Mouse (Mus musculus) monocyte, adult 59 days (primary cell): ENCODE results near the gene Pknox2. TPM values are rescaled to one million over a fixed set of nuclear protein-coding genes. Genes with fewer than 3 reads are reported as not detected.

ENCODE experiments used
- total RNA-seq, 2 experiments: library from RNA; stranded (reverse); gene quantifications; one replicate each; pipeline ENCODE4 v1.2.4; 2023

Pknox2 gene
- not detected for total RNA-seq

GRCm38 (mm10) chr9:37147359-37147685 is at the start of gene Pknox2:
Gene Pknox2, minus strand, starts transcription at chr9:37147407.

Other genes with a start within 250 kb of the Pknox2 start
- gene Tmem218, start 60.8 kb upstream of the Pknox2 start, total RNA-seq, result 1 to 10 TPM in 1 of 2 experiments, under 1 TPM in 1; 0.84 to 1.4 TPM
- 10 to 100 TPM; 22.7 to 25.3 TPM for gene Slc37a2, start 108.3 kb upstream of the Pknox2 start, total RNA-seq
- 1 to 10 TPM; 3.8 to 4.8 TPM for gene Ccdc15, start 201.0 kb upstream of the Pknox2 start, total RNA-seq
- not detected for gene Hepacam, start 219.9 kb upstream of the Pknox2 start, total RNA-seq